Mouse (Mus musculus) brain, embryonic 14.5 days (tissue): Measurements from ENCODE around the gene Nlrx1.

ENCODE experiments used
- CTCF ChIP-seq: fragments of 200-500 bp; IDR thresholded peaks from 2 replicates; pipeline ENCODE4 v1.5.1; 2012; ENCODE audit warnings: inconsistent platforms, mild to moderate bottlenecking, moderate library complexity, borderline replicate concordance; ENCODE audit not compliant: insufficient read depth, insufficient read length; ENCODE audit errors: extremely low read depth
- POLR2A ChIP-seq: fragments of 200-500 bp; IDR thresholded peaks from 2 replicates; pipeline ENCODE4 v1.6.1; 2012; ENCODE audit warnings: mild to moderate bottlenecking, inconsistent platforms, borderline replicate concordance; ENCODE audit not compliant: poor library complexity, insufficient read depth, insufficient read length, severe bottlenecking; ENCODE audit errors: extremely low read depth

DNA sequence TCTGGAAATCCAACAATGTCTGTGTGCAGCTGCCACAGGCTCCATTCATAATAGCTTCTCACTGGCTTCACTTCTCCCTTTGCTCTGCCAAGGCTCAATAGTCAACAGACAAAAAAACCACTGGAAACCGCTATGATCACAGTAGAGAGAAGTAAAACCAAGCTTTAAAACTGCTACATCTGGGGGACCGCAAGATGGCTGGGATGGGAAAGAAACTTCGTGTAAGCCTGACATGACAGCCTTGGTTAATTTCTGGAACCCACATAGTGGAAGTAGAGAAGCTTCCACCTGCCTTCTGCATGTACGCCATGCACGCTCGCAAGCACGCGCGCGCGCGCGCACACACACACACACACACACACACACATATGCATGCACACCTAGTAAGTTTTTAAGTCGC, 54.9 kb downstream of the Nlrx1 start:
- TF ChIP-seq CTCF (no peak), POLR2A (no peak)
